Mouse (Mus musculus) forebrain, postnatal 0 days (tissue): Measurements from ENCODE around the gene Mob3b. TPM values are rescaled to one million over a fixed set of nuclear protein-coding genes. Genes with fewer than 3 reads are reported as not detected.

Experiments
- ATAC-seq: fragments of 200-750 bp; cut with Nextera tagmentation; 2 replicates; pipeline ENCODE4 v1.8.0; 2017; ENCODE audit warnings: mild to moderate bottlenecking, moderate library complexity
- DNase-seq: peaks from one replicate; pipeline ENCODE4 v3.0.0-alpha.2; 2015
- H3K27ac ChIP-seq: fragments of 300-500 bp; sonication (generic); 2 replicates; pipeline ENCODE4 v1.5.1; 2014; ENCODE audit warnings: low read depth, mild to moderate bottlenecking, antibody characterized with exemption, low read length, moderate library complexity, mixed read lengths
- H3K27me3 ChIP-seq: fragments of 300-500 bp; sonication (generic); 2 replicates; pipeline ENCODE4 v1.6.1; 2014; ENCODE audit warnings: mild to moderate bottlenecking, low read length, mixed read lengths; ENCODE audit not compliant: insufficient read depth
- H3K36me3 ChIP-seq: fragments of 300-500 bp; sonication (generic); 2 replicates; pipeline ENCODE4 v1.6.1; 2014; ENCODE audit warnings: mild to moderate bottlenecking, moderate library complexity; ENCODE audit not compliant: insufficient read depth
- H3K4me1 ChIP-seq: fragments of 300-500 bp; sonication (generic); 2 replicates; pipeline ENCODE4 v1.6.1; 2014; ENCODE audit warnings: antibody characterized with exemption; ENCODE audit not compliant: insufficient read depth
- H3K4me2 ChIP-seq: fragments of 300-500 bp; sonication (generic); 2 replicates; pipeline ENCODE4 v1.6.1; 2014; ENCODE audit warnings: low read depth, mild to moderate bottlenecking, moderate library complexity
- H3K4me3 ChIP-seq: fragments of 300-500 bp; sonication (generic); 2 replicates; pipeline ENCODE4 v1.5.1; 2014; ENCODE audit warnings: low read depth, low read length, mixed read lengths
- H3K9ac ChIP-seq: fragments of 300-500 bp; sonication (generic); 2 replicates; pipeline ENCODE4 v1.6.1; 2014; ENCODE audit warnings: mild to moderate bottlenecking
- H3K9me3 ChIP-seq: fragments of 300-500 bp; sonication (generic); 2 replicates; pipeline ENCODE4 v1.6.1; 2016; ENCODE audit warnings: low read length
- CTCF ChIP-seq: sonication (generic); IDR thresholded peaks from 2 replicates; pipeline ENCODE4 v1.5.1; 2016; ENCODE audit warnings: antibody characterized with exemption, control low read depth, low read depth
- WGBS: fragments of 180-500 bp; shearing (Covaris S2); extraction: QIAGEN DNeasy Blood & Tissue Kit; methylation state at CpG from one replicate; pipeline ENCODE4 v1.1.7; 2014; 5-methylcytosine and 5-hydroxymethylcytosine counted together
- polyA plus RNA-seq: library from polyadenylated mRNA; unstranded; fragments of >200 nt; fragmentation: Nextera tagmentation; extraction: Ambion mirVana; gene quantifications from 2 replicates; pipeline ENCODE4 v1.2.1, GENCODE M21; 2015
- total RNA-seq: library from RNA; depleted of rRNA; stranded (reverse); fragments of >200 nt; gene quantifications from 2 replicates; pipeline ENCODE4 v1.2.3, GENCODE M21; 2014

The Mob3b gene
- total and polyA plus RNA-seq, 2 experiments from 2014 or later = 3.0 to 4.3 TPM

DNA sequence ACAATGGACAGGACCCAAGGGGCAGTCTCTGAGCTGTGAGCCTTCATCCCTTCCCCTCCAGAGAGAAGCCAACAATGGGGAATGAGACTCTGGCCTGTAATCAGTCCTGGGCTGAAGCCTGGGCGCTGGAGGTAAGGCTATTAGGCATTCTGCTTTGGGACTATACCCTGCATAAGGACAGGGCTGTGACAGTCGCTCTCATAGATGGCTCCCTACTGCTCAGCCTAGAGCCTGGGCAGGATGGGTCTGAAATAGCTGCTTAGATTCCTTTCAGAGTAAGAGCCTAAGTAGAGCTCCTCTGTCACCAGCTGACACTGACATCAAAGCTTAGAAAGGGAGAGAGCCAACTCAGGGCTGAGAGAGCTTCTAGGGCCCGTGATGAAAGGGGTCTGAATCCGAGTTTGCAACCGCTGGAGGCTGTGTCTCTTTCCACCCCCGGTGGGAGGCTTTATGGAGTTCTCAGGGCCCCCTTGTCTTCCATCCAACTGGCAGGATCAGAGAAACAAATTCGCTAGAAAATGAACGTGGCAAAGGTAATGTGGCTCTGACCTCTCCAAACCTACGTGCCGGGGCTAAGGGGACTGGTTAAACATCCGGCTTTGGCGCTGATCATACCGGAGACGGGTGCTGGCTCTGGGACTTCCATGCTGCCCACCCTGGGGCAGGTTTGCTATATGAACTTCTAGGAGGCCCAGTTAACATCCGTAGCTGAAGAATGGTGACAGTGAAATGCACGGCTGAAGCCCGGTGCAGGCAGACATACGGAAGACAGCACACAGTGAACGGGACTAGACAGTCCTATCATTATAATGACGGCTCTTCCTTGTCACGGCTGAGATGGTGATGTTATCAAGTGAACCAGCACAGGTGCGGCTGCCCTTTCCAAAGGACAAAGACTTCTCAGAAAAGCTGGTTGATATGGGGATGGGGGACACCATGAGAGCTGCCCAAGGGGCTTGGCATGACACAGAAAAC lies 165.1 kb downstream of the Mob3b start:
- WGBS = 49% methylated on average over 22 of the region's 22 CpGs

DNA sequence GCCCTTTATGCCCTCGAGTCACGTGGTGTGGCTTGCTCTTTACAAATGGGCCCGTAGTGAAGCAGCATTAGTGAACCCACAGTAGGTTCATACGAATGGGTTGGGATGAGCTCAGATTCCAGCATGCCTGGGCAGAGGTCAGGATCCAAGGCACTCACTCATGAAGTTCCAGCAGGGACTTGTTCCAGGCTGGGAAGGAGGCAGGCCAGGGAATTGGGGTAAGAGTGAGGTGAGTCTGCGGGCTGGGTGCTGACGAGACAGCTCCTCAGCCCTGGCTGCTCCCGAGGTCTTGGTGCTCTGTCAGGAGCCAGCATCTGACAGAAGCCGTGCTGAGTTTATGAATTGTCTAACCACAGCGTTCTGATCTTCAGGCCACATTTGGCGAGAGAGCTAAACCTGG lies 166.2 kb downstream of the Mob3b start:
- H3K27me3 ChIP-seq = no peaks in the 10 kb centered on the region
- ATAC-seq (no peak), DNase-seq (no peak)
- 0 out of 2 replicates have a peak overlapping the region, but pooled peaks have one; percentile 9 for H3K27ac ChIP-seq
- TF ChIP-seq CTCF = no peak
- peaks cover 12% of the 10 kb centered on the region; the same call in 1 of the 2 replicates for H3K4me1 ChIP-seq
- H3K9ac ChIP-seq = no peak overlapping the region
- no peak overlapping the region for H3K4me3 ChIP-seq
- WGBS = 48% methylated on average over 10 of the region's 10 CpGs
- H3K36me3 ChIP-seq = no peaks in the 10 kb centered on the region
- H3K9me3 ChIP-seq = no peaks in the 10 kb centered on the region
- H3K4me2 ChIP-seq = no peak overlapping the region

More for the DNA sequence above, 165.1 kb downstream of the Mob3b start:
- Histone ChIP-seq H3K4me2 (peak overlapping the region; percentile 44), H3K4me3 (no peak overlapping the region), H3K36me3 (no peaks in the 10 kb centered on the region), H3K27me3 (no peaks in the 10 kb centered on the region), H3K27ac (peak overlapping the region; percentile 68), H3K9me3 (no peaks in the 10 kb centered on the region), H3K9ac (0 out of 2 replicates have a peak overlapping the region, but pooled peaks have one; percentile 40), H3K4me1 (peaks cover 12% of the 10 kb centered on the region; the same call in 1 of the 2 replicates)
- no peak for TF ChIP-seq CTCF
- ATAC-seq (peak; percentile 37), DNase-seq (no peak)

DNA sequence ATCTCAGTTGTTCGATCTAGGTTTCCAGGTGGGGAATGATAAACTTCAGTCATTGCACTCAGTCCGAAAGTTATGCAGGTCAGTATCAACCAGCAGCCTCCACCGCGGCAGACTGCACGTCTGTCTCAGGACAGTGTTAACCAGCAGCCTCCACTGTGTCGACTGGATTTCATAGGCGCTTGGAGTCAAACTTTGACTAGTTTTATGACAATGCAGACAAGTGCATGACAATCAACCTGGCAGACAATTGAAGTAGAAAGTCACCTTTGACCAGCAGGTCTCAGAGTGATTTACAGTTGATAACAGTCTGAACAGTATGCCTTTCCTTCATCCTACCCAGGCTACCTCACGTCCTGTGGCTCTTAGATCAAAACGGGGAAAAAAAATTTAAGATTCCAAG lies 166.6 kb downstream of the Mob3b start:
- Histone ChIP-seq H3K4me1 (peaks cover 12% of the 10 kb centered on the region; the same call in 1 of the 2 replicates), H3K27me3 (no peaks in the 10 kb centered on the region), H3K27ac (no peak overlapping the region), H3K36me3 (no peaks in the 10 kb centered on the region), H3K9ac (no peak overlapping the region), H3K4me2 (no peak overlapping the region), H3K4me3 (no peak overlapping the region), H3K9me3 (no peaks in the 10 kb centered on the region)
- WGBS = 94% methylated on average over 9 of the region's 9 CpGs
- DNase-seq = no peak
- ATAC-seq = no peak
- no peak for TF ChIP-seq CTCF

DNA sequence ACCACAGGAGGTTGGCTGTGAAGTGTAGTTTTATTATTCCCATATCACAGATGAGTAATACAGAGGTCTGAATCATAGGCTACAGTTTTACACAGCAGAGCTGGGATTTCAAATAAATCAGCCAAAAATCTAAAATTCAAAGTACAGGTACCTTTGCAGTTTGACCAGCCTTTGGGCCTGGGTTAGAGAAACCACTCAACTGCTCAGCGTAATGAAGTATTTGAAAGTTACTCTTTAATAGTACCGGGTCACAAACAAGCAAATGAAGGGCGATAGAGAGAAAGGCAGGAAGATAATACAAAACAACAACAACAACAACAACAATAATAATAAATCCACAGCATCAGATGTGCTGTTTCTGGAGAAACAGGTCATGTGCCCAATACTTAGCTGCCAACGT lies 169.7 kb downstream of the Mob3b start:
- no peaks in the 10 kb centered on the region for H3K9me3 ChIP-seq
- no peak overlapping the region for H3K4me2 ChIP-seq
- no peak overlapping the region for H3K4me3 ChIP-seq
- WGBS = 91% methylated on average over 4 of the region's 4 CpGs
- no peaks in the 10 kb centered on the region for H3K27me3 ChIP-seq
- H3K9ac ChIP-seq = no peak overlapping the region
- H3K36me3 ChIP-seq = no peaks in the 10 kb centered on the region
- H3K4me1 ChIP-seq = 0 out of 2 replicates have a peak, but pooled peaks cover 4% of the 10 kb centered on the region
- no peak for DNase-seq
- no peak for ATAC-seq
- no peak for TF ChIP-seq CTCF
- H3K27ac ChIP-seq = no peak overlapping the region

DNA sequence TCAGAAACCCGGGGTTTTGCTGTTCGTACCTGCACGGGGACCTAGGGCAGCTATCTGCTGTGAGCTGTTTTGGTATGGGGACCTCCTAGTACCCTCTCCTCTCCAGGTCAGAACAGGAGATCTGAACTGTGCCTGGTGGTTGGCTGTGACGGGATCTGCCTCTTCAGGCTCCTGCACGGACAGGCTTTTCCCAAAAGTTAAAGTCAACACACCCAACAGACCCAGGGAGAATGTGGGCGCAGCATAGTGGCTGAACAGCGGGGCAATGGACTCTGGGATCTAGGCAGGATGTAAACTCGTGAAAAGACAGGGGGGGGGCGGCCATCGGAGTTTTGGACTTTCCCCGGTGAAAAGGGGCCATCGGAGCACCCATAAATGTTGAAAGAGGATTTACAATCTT lies 170.2 kb downstream of the Mob3b start:
- Histone ChIP-seq H3K4me1 (no peaks in the 10 kb centered on the region), H3K27me3 (no peaks in the 10 kb centered on the region), H3K9me3 (no peaks in the 10 kb centered on the region), H3K27ac (no peak overlapping the region), H3K4me3 (no peak overlapping the region), H3K36me3 (no peaks in the 10 kb centered on the region), H3K4me2 (no peak overlapping the region), H3K9ac (no peak overlapping the region)
- ATAC-seq (no peak), DNase-seq (no peak)
- TF ChIP-seq CTCF = no peak
- 91% methylated on average over 12 of the region's 12 CpGs for WGBS

DNA sequence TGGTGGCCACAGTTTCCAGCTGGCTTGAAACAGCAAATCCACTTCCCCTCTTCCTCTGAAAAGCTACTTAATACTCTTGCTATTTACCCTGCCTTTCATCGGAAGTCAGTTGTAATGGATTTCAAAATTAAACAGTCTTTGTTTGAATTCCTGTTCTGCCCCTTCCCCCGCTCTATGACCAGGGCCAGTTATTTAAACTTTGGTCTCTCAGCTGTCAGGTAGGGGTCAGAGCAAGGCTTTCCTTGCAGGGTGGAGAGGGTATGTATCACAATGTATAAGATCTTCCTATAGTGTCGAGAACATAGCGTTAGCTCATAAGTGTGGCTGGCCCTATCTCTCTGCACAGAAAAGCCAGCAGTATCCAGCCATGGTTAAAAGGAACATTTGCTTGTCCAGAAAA lies 170.6 kb downstream of the Mob3b start:
- H3K27me3 ChIP-seq = no peaks in the 10 kb centered on the region
- H3K9ac ChIP-seq = no peak overlapping the region
- no peak for DNase-seq
- no peaks in the 10 kb centered on the region for H3K9me3 ChIP-seq
- no peaks in the 10 kb centered on the region for H3K4me1 ChIP-seq
- TF ChIP-seq CTCF = no peak
- no peaks in the 10 kb centered on the region for H3K36me3 ChIP-seq
- no peak overlapping the region for H3K4me2 ChIP-seq
- H3K4me3 ChIP-seq = no peak overlapping the region
- no peak overlapping the region for H3K27ac ChIP-seq
- 80% methylated on average over 4 of the region's 4 CpGs for WGBS
- ATAC-seq = no peak

DNA sequence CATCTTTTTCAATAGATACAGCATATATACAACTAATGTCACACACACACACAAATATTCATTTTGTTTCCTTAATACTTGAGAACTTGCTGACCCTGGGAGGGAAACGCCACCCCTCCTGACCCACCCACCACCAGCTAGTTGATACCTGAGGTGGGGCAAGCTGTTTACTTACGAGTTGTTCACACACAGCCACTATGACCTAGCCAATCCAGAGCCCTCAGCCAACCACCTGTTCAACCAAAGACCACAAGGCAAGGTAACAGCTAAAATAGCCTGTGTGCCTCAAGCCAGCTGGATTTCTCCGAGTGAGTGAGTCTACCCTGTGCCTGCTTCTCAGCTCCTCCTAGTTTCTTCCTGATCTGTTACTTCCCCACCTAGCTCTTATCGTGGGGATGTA lies 172.9 kb downstream of the Mob3b start:
- WGBS = 97% methylated on average over 4 of the region's 4 CpGs

More for the DNA sequence above, 172.9 kb downstream of the Mob3b start:
- no peak overlapping the region for H3K27ac ChIP-seq
- no peaks in the 10 kb centered on the region for H3K4me1 ChIP-seq
- DNase-seq (no peak), ATAC-seq (no peak)
- H3K4me3 ChIP-seq = no peak overlapping the region
- H3K27me3 ChIP-seq = no peaks in the 10 kb centered on the region
- no peaks in the 10 kb centered on the region for H3K36me3 ChIP-seq
- no peak for TF ChIP-seq CTCF
- H3K4me2 ChIP-seq = no peak overlapping the region
- no peaks in the 10 kb centered on the region for H3K9me3 ChIP-seq
- no peak overlapping the region for H3K9ac ChIP-seq
